Mouse (Mus musculus): ENCODE measurements at regions not wholly inside any gene's neighbourhood (a gene's known extent, or its start where the extent isn't known, plus 50 kb on each side); places are given as distances from the start of the nearest gene placed in this dataset.

- no peak for DNase-seq (ENCODE audit: low read depth, low spot score)
Measured at GRCm38 (mm10) chr7:70756676-70757075, 390.1 kb upstream of the Nr2f2 start.

- no peak for DNase-seq (ENCODE audit: low read depth, low spot score)
Measured at GRCm38 (mm10) chr7:70754826-70755225, 388.3 kb upstream of the Nr2f2 start.

- no peak for DNase-seq (ENCODE audit: low read depth, low spot score)
Measured at GRCm38 (mm10) chr7:70752802-70753218, 386.3 kb upstream of the Nr2f2 start.

- no peak for DNase-seq (ENCODE audit: low read depth, low spot score)
Measured at GRCm38 (mm10) chr7:70748884-70749283, 382.3 kb upstream of the Nr2f2 start.

- DNase-seq (ENCODE audit: low read depth, low spot score): no peak
Measured at GRCm38 (mm10) chr7:70748345-70748744, 381.8 kb upstream of the Nr2f2 start.

- no peak for DNase-seq (ENCODE audit: low read depth, low spot score)
Measured at GRCm38 (mm10) chr7:70744296-70744695, 377.8 kb upstream of the Nr2f2 start.

GRCm38 (mm10) chr7:70735591-70735990, 369.1 kb upstream of the Nr2f2 start:
- DNase-seq (ENCODE audit: low read depth, low spot score): no peak

- DNase-seq (ENCODE audit: low read depth, low spot score): no peak
Measured at GRCm38 (mm10) chr7:70733501-70733900, 367.0 kb upstream of the Nr2f2 start.

- DNase-seq (ENCODE audit: low read depth, low spot score): no peak
Measured at GRCm38 (mm10) chr7:70729896-70730295, 363.4 kb upstream of the Nr2f2 start.

GRCm38 (mm10) chr7:70718149-70718765, 351.7 kb upstream of the Nr2f2 start:
- no peak for DNase-seq (ENCODE audit: low read depth, low spot score)

GRCm38 (mm10) chr7:70717608-70718007, 351.1 kb upstream of the Nr2f2 start:
- DNase-seq (ENCODE audit: low read depth, low spot score): no peak

- no peak for DNase-seq (ENCODE audit: low read depth, low spot score)
Measured at GRCm38 (mm10) chr7:70716811-70717458, 350.4 kb upstream of the Nr2f2 start.

- DNase-seq (ENCODE audit: low read depth, low spot score): no peak
Measured at GRCm38 (mm10) chr7:70712141-70712540, 345.6 kb upstream of the Nr2f2 start.

- no peak for DNase-seq (ENCODE audit: low read depth, low spot score)
Measured at GRCm38 (mm10) chr7:70706281-70706680, 339.7 kb upstream of the Nr2f2 start.

- DNase-seq (ENCODE audit: low read depth, low spot score): no peak
Measured at GRCm38 (mm10) chr7:70703784-70704183, 337.2 kb upstream of the Nr2f2 start.

GRCm38 (mm10) chr7:70700461-70700860, 333.9 kb upstream of the Nr2f2 start:
- no peak for DNase-seq (ENCODE audit: low read depth, low spot score)

GRCm38 (mm10) chr7:70699391-70699790, 332.9 kb upstream of the Nr2f2 start:
- no peak for DNase-seq (ENCODE audit: low read depth, low spot score)

GRCm38 (mm10) chr7:70698986-70699385, 332.5 kb upstream of the Nr2f2 start:
- no peak for DNase-seq (ENCODE audit: low read depth, low spot score)

GRCm38 (mm10) chr7:70692160-70692559, 325.6 kb upstream of the Nr2f2 start:
- DNase-seq (ENCODE audit: low read depth, low spot score): no peak

- no peak for DNase-seq (ENCODE audit: low read depth, low spot score)
Measured at GRCm38 (mm10) chr7:70690845-70691244, 324.3 kb upstream of the Nr2f2 start.

GRCm38 (mm10) chr7:70669065-70669464, 302.5 kb upstream of the Nr2f2 start:
- DNase-seq (ENCODE audit: low read depth, low spot score): no peak

GRCm38 (mm10) chr7:70660162-70660561, 293.6 kb upstream of the Nr2f2 start:
- no peak for DNase-seq (ENCODE audit: low read depth, low spot score)

GRCm38 (mm10) chr7:70649760-70650377, 283.3 kb upstream of the Nr2f2 start:
- no peak for DNase-seq (ENCODE audit: low read depth, low spot score)

All from WW6 (cell line).